Mouse (Mus musculus): ENCODE data around the gene Smok2a. TPM values are rescaled to one million over a fixed set of nuclear protein-coding genes. Genes with fewer than 3 reads are reported as not detected.
"Not testable (repeated sequence)": the region's sequence is repeated elsewhere in the genome, so short reads cannot be mapped to it uniquely, and the experiment has no call there.

The Smok2a gene
- polyA plus RNA-seq (2012; fragmentation: generic; extraction: Trizol) = not detected
- long read RNA-seq, experiment 1 = 0 reads
- long read RNA-seq, experiment 2 = 0 reads

- Histone ChIP-seq H3K4me3 (ENCODE audit: insufficient read depth, poor library complexity, severe bottlenecking) (no peak within 1 kb of the TSS), H3ac (ENCODE audit: control insufficient read depth, insufficient read length, low read depth) (no peak within 1 kb of the TSS), H3K79me3 (ENCODE audit: low read depth) (no peaks in the 10 kb centered on the region), H3K79me2 (ENCODE audit: control insufficient read depth, insufficient read depth) (no peaks in the 10 kb centered on the region), H3K36me3 (ENCODE audit: control insufficient read depth, insufficient read depth) (no peaks in the 10 kb centered on the region), H3K27me3 (ENCODE audit: control insufficient read depth, insufficient read depth, insufficient read length) (no peaks in the 10 kb centered on the region)
- TF ChIP-seq MAX (IDR thresholded peaks at IDR 0.05) = no peak
- TF ChIP-seq USF1 (IDR thresholded peaks at IDR 0.05; ENCODE audit: low read depth) = no peak
- TF ChIP-seq MYOD1 (IDR thresholded peaks at IDR 0.05; ENCODE audit: control insufficient read depth, insufficient read length, low read depth) = no peak
- TF ChIP-seq MYOG (IDR thresholded peaks at IDR 0.05; ENCODE audit: control insufficient read depth, extremely low read depth, insufficient read length) = no peak
- no peak for TF ChIP-seq FOSL1 (IDR thresholded peaks at IDR 0.05; ENCODE audit: insufficient read depth, low read length, poor library complexity, severe bottlenecking)
- no peak for TF ChIP-seq CTCF (IDR thresholded peaks at IDR 0.05; ENCODE audit: control insufficient read depth, insufficient read depth, insufficient read length)
- no peak for TF ChIP-seq CEBPB (IDR thresholded peaks at IDR 0.05; ENCODE audit: low read depth)
Measured at GRCm38 (mm10) chr17:13220888-13221287, at the start of gene Smok2a. Gene Smok2a (plus strand): TSS chr17:13221188.

GRCm38 (mm10) chr17:13173578-13173977 lies 47.4 kb upstream of the Smok2a start:
- H3K36me3 ChIP-seq (ENCODE audit: control insufficient read depth, insufficient read depth); H3K4me3 ChIP-seq (ENCODE audit: insufficient read depth, poor library complexity, severe bottlenecking); H3K27me3 ChIP-seq (ENCODE audit: control insufficient read depth, insufficient read depth, insufficient read length); H3K79me2 ChIP-seq (ENCODE audit: control insufficient read depth, insufficient read depth); H3K79me3 ChIP-seq (ENCODE audit: low read depth); H3ac ChIP-seq (ENCODE audit: control insufficient read depth, insufficient read length, low read depth): not testable (repeated sequence)

GRCm38 (mm10) chr17:13174029-13174428 lies 47.0 kb upstream of the Smok2a start:
- not testable (repeated sequence) for H3K36me3 ChIP-seq (ENCODE audit: control insufficient read depth, insufficient read depth); H3K4me3 ChIP-seq (ENCODE audit: insufficient read depth, poor library complexity, severe bottlenecking); H3K79me3 ChIP-seq (ENCODE audit: low read depth); H3K79me2 ChIP-seq (ENCODE audit: control insufficient read depth, insufficient read depth); H3K27me3 ChIP-seq (ENCODE audit: control insufficient read depth, insufficient read depth, insufficient read length); H3ac ChIP-seq (ENCODE audit: control insufficient read depth, insufficient read length, low read depth)

- H3K79me3 ChIP-seq (ENCODE audit: low read depth); H3K79me2 ChIP-seq (ENCODE audit: control insufficient read depth, insufficient read depth); H3K27me3 ChIP-seq (ENCODE audit: control insufficient read depth, insufficient read depth, insufficient read length); H3K36me3 ChIP-seq (ENCODE audit: control insufficient read depth, insufficient read depth); H3K4me3 ChIP-seq (ENCODE audit: insufficient read depth, poor library complexity, severe bottlenecking); H3ac ChIP-seq (ENCODE audit: control insufficient read depth, insufficient read length, low read depth): not testable (repeated sequence)
Measured at GRCm38 (mm10) chr17:13175609-13176008, 45.4 kb upstream of the Smok2a start.

GRCm38 (mm10) chr17:13177796-13178195 lies 43.2 kb upstream of the Smok2a start:
- H3K4me3 ChIP-seq (ENCODE audit: insufficient read depth, poor library complexity, severe bottlenecking); H3K79me3 ChIP-seq (ENCODE audit: low read depth); H3K36me3 ChIP-seq (ENCODE audit: control insufficient read depth, insufficient read depth); H3K27me3 ChIP-seq (ENCODE audit: control insufficient read depth, insufficient read depth, insufficient read length); H3K79me2 ChIP-seq (ENCODE audit: control insufficient read depth, insufficient read depth); H3ac ChIP-seq (ENCODE audit: control insufficient read depth, insufficient read length, low read depth): not testable (repeated sequence)

GRCm38 (mm10) chr17:13179021-13179420 lies 42.0 kb upstream of the Smok2a start:
- not testable (repeated sequence) for H3K79me3 ChIP-seq (ENCODE audit: low read depth); H3K27me3 ChIP-seq (ENCODE audit: control insufficient read depth, insufficient read depth, insufficient read length); H3K36me3 ChIP-seq (ENCODE audit: control insufficient read depth, insufficient read depth); H3K79me2 ChIP-seq (ENCODE audit: control insufficient read depth, insufficient read depth); H3K4me3 ChIP-seq (ENCODE audit: insufficient read depth, poor library complexity, severe bottlenecking); H3ac ChIP-seq (ENCODE audit: control insufficient read depth, insufficient read length, low read depth)

GRCm38 (mm10) chr17:13180491-13180890 lies 40.5 kb upstream of the Smok2a start:
- not testable (repeated sequence) for H3K27me3 ChIP-seq (ENCODE audit: control insufficient read depth, insufficient read depth, insufficient read length); H3ac ChIP-seq (ENCODE audit: control insufficient read depth, insufficient read length, low read depth); H3K79me3 ChIP-seq (ENCODE audit: low read depth); H3K4me3 ChIP-seq (ENCODE audit: insufficient read depth, poor library complexity, severe bottlenecking); H3K36me3 ChIP-seq (ENCODE audit: control insufficient read depth, insufficient read depth); H3K79me2 ChIP-seq (ENCODE audit: control insufficient read depth, insufficient read depth)

- not testable (repeated sequence) for H3K4me3 ChIP-seq (ENCODE audit: insufficient read depth, poor library complexity, severe bottlenecking); H3ac ChIP-seq (ENCODE audit: control insufficient read depth, insufficient read length, low read depth); H3K36me3 ChIP-seq (ENCODE audit: control insufficient read depth, insufficient read depth); H3K79me3 ChIP-seq (ENCODE audit: low read depth); H3K79me2 ChIP-seq (ENCODE audit: control insufficient read depth, insufficient read depth); H3K27me3 ChIP-seq (ENCODE audit: control insufficient read depth, insufficient read depth, insufficient read length)
Measured at GRCm38 (mm10) chr17:13182712-13183111, 38.3 kb upstream of the Smok2a start.

GRCm38 (mm10) chr17:13184514-13184913 lies 36.5 kb upstream of the Smok2a start:
- H3K79me3 ChIP-seq (ENCODE audit: low read depth); H3K36me3 ChIP-seq (ENCODE audit: control insufficient read depth, insufficient read depth); H3K4me3 ChIP-seq (ENCODE audit: insufficient read depth, poor library complexity, severe bottlenecking); H3ac ChIP-seq (ENCODE audit: control insufficient read depth, insufficient read length, low read depth); H3K27me3 ChIP-seq (ENCODE audit: control insufficient read depth, insufficient read depth, insufficient read length); H3K79me2 ChIP-seq (ENCODE audit: control insufficient read depth, insufficient read depth): not testable (repeated sequence)

GRCm38 (mm10) chr17:13186541-13186940 lies 34.4 kb upstream of the Smok2a start:
- H3K79me3 ChIP-seq (ENCODE audit: low read depth); H3ac ChIP-seq (ENCODE audit: control insufficient read depth, insufficient read length, low read depth); H3K79me2 ChIP-seq (ENCODE audit: control insufficient read depth, insufficient read depth); H3K27me3 ChIP-seq (ENCODE audit: control insufficient read depth, insufficient read depth, insufficient read length); H3K36me3 ChIP-seq (ENCODE audit: control insufficient read depth, insufficient read depth); H3K4me3 ChIP-seq (ENCODE audit: insufficient read depth, poor library complexity, severe bottlenecking): not testable (repeated sequence)

GRCm38 (mm10) chr17:13187621-13188020 lies 33.4 kb upstream of the Smok2a start:
- H3K27me3 ChIP-seq (ENCODE audit: control insufficient read depth, insufficient read depth, insufficient read length); H3K79me2 ChIP-seq (ENCODE audit: control insufficient read depth, insufficient read depth); H3K4me3 ChIP-seq (ENCODE audit: insufficient read depth, poor library complexity, severe bottlenecking); H3K79me3 ChIP-seq (ENCODE audit: low read depth); H3K36me3 ChIP-seq (ENCODE audit: control insufficient read depth, insufficient read depth); H3ac ChIP-seq (ENCODE audit: control insufficient read depth, insufficient read length, low read depth): not testable (repeated sequence)

Data from C2C12 (cell line).